Mouse (Mus musculus): ENCODE measurements around the gene Bcl6b.

DNA sequence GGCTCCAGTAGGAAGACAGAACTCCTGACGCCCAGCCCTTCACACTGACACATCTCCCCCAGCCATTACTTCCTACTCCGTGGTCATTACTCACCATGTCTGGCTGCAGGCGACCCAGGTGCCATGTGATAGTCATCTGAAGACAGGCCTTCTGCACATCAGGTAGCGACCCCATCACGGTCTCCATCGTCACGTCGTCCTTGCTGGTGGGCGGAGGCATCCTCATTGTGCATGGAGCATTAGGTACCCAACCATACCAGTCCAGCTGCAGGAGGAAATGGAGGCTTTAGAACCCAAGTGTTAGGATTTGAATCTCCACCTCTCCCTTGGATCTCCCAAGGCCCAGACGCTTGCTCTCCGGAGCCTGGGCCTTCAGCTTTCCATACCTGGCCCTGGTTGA lies 13.0 kb upstream of the Bcl6b start:
- TF ChIP-seq CTCF (IDR thresholded peaks at IDR 0.05; ENCODE audit: borderline replicate concordance, insufficient read depth, low read length) (no peak), POLR2A (IDR thresholded peaks at IDR 0.05; ENCODE audit: low read depth, low read length) (no peak)

Data from embryonic fibroblast, embryonic 13.5 days (primary cell).